Mouse (Mus musculus) stomach, embryonic 14.5 days (tissue): ENCODE data around the gene Krtap17-1. TPM values are rescaled to one million over a fixed set of nuclear protein-coding genes. Genes with fewer than 3 reads are reported as not detected.

Source experiments
- polyA plus RNA-seq: library from polyadenylated mRNA; unstranded; fragments of >200 nt; fragmentation: Nextera tagmentation; extraction: Ambion mirVana; gene quantifications from 2 replicates; pipeline ENCODE4 v1.2.1, GENCODE M21; 2014

The Krtap17-1 gene
- polyA plus RNA-seq, 1 experiment from 2014 or later, result not detected

Other genes with a start within 250 kb of the Krtap17-1 start
- gene Gm11595, start 221.1 kb downstream of the Krtap17-1 start, polyA plus RNA-seq, result not detected in 2 replicates
- gene Krtap4-8, start 213.3 kb downstream of the Krtap17-1 start, polyA plus RNA-seq, result not detected in 2 replicates
- gene Krtap4-9, start 208.8 kb downstream of the Krtap17-1 start, polyA plus RNA-seq, result not detected in 2 replicates
- gene Gm11596, start 200.5 kb downstream of the Krtap17-1 start, polyA plus RNA-seq, result not detected in 2 replicates
- not detected in 2 replicates for gene Gm11569, start 195.1 kb downstream of the Krtap17-1 start, polyA plus RNA-seq
- gene Gm11554, start 189.5 kb downstream of the Krtap17-1 start, polyA plus RNA-seq, result not detected in 2 replicates
- not detected in 2 replicates for gene Krtap4-13, start 184.1 kb downstream of the Krtap17-1 start, polyA plus RNA-seq
- gene Gm11564, start 178.3 kb downstream of the Krtap17-1 start, polyA plus RNA-seq, result not detected in 2 replicates
- gene 2300003K06Rik, start 155.9 kb downstream of the Krtap17-1 start, polyA plus RNA-seq, result not detected in 2 replicates
- not detected in 2 replicates for gene Krtap4-16, start 142.4 kb downstream of the Krtap17-1 start, polyA plus RNA-seq
- not detected in 2 replicates for gene Gm11568, start 136.1 kb downstream of the Krtap17-1 start, polyA plus RNA-seq
- gene Gm11559, start 129.5 kb downstream of the Krtap17-1 start, polyA plus RNA-seq, result not detected in 2 replicates
- not detected in 2 replicates for gene Krtap9-1, start 120.6 kb downstream of the Krtap17-1 start, polyA plus RNA-seq
- gene Gm11567, start 114.8 kb downstream of the Krtap17-1 start, polyA plus RNA-seq, result not detected in 2 replicates
- gene Krtap31-1, start 86.1 kb downstream of the Krtap17-1 start, polyA plus RNA-seq, result not detected in 2 replicates
- gene Gm11565, start 79.2 kb downstream of the Krtap17-1 start, polyA plus RNA-seq, result not detected in 2 replicates
- gene Krtap31-2, start 57.7 kb downstream of the Krtap17-1 start, polyA plus RNA-seq, result not detected in 2 replicates
- not detected in 2 replicates for gene Krtap9-5, start 45.5 kb downstream of the Krtap17-1 start, polyA plus RNA-seq
- gene Krtap29-1, start 14.9 kb downstream of the Krtap17-1 start, polyA plus RNA-seq, result not detected in 2 replicates
- gene Krtap16-1, start 7.4 kb downstream of the Krtap17-1 start, polyA plus RNA-seq, result not detected in 2 replicates
- gene Krt33a, start 22.2 kb upstream of the Krtap17-1 start, polyA plus RNA-seq, result not detected in 2 replicates
- 0.26 TPM in 1 of 2 replicates, not detected in the other for gene Krt33b, start 35.9 kb upstream of the Krtap17-1 start, polyA plus RNA-seq
- 0.36 TPM in 1 of 2 replicates, not detected in the other for gene Krt34, start 47.6 kb upstream of the Krtap17-1 start, polyA plus RNA-seq
- 0.67 and 0.69 TPM in 2 replicates for gene Krt31, start 56.6 kb upstream of the Krtap17-1 start, polyA plus RNA-seq
- not detected in 2 replicates for gene Krt32, start 94.2 kb upstream of the Krtap17-1 start, polyA plus RNA-seq
- gene Krt35, start 102.2 kb upstream of the Krtap17-1 start, polyA plus RNA-seq, result not detected in 2 replicates
- 0.29 and 0.35 TPM in 2 replicates for gene Krt36, start 111.6 kb upstream of the Krtap17-1 start, polyA plus RNA-seq
- 76.1 and 140 TPM in 2 replicates for gene Krt13, start 127.6 kb upstream of the Krtap17-1 start, polyA plus RNA-seq
- 215 and 241 TPM in 2 replicates for gene Krt15, start 141.9 kb upstream of the Krtap17-1 start, polyA plus RNA-seq
- 387 and 441 TPM in 2 replicates for gene Krt19, start 154.7 kb upstream of the Krtap17-1 start, polyA plus RNA-seq
- not detected in 2 replicates for gene Krt9, start 199.3 kb upstream of the Krtap17-1 start, polyA plus RNA-seq
- 4.8 and 5.0 TPM in 2 replicates for gene Krt14, start 213.6 kb upstream of the Krtap17-1 start, polyA plus RNA-seq